Mouse (Mus musculus) liver, adult 2 months (tissue): ENCODE data around the gene Pik3r3. TPM values are rescaled to one million over a fixed set of nuclear protein-coding genes. Genes with fewer than 3 reads are reported as not detected.

Experiments used
- DNase-seq: peaks from one replicate; pipeline ENCODE4 v3.0.0-alpha.2; 2011; ENCODE audit warnings: low read depth, low spot score; ENCODE audit errors: extremely low read depth
- H3K27ac ChIP-seq: fragments of 200-500 bp; replicated peaks from 2 replicates; pipeline ENCODE4 v1.5.1; 2012; ENCODE audit warnings: low read depth, mild to moderate bottlenecking, control low read depth, inconsistent platforms, low read length; ENCODE audit not compliant: insufficient read depth
- H3K27me3 ChIP-seq: fragments of 200-500 bp; 2 replicates; pipeline ENCODE4 v1.6.1; 2012; ENCODE audit warnings: mild to moderate bottlenecking, moderate library complexity, low read length, inconsistent platforms; ENCODE audit not compliant: control insufficient read depth, insufficient read depth
- H3K36me3 ChIP-seq: fragments of 200-500 bp; 2 replicates; pipeline ENCODE4 v1.6.1; 2012; ENCODE audit warnings: low read length, inconsistent platforms; ENCODE audit not compliant: control insufficient read depth, insufficient read depth
- H3K4me1 ChIP-seq: fragments of 200-500 bp; 2 replicates; pipeline ENCODE4 v1.6.1; 2011; ENCODE audit warnings: low read length; ENCODE audit not compliant: control insufficient read depth, insufficient read depth
- H3K4me3 ChIP-seq: fragments of 200-500 bp; 2 replicates; pipeline ENCODE4 v1.5.1; 2011; ENCODE audit warnings: low read depth, mild to moderate bottlenecking, control low read depth, low read length, moderate library complexity; ENCODE audit not compliant: insufficient read depth
- H3K79me2 ChIP-seq: fragments of 200-500 bp; 2 replicates; pipeline ENCODE4 v1.6.1; 2012; ENCODE audit warnings: inconsistent platforms, mild to moderate bottlenecking, low read length, moderate library complexity; ENCODE audit not compliant: control insufficient read depth, insufficient read depth
- H3K9ac ChIP-seq: fragments of 200-500 bp; 2 replicates; pipeline ENCODE4 v1.6.1; 2012; ENCODE audit warnings: low read depth, mild to moderate bottlenecking, control low read depth, inconsistent platforms, low read length
- CTCF ChIP-seq: fragments of 200-500 bp; IDR thresholded peaks from 2 replicates; pipeline ENCODE4 v1.5.1; 2011; ENCODE audit warnings: low read depth, low read length, control low read depth
- POLR2A ChIP-seq: fragments of 200-500 bp; IDR thresholded peaks from 2 replicates; pipeline ENCODE4 v1.6.1; 2011; ENCODE audit warnings: low read length, control low read depth; ENCODE audit not compliant: insufficient read depth; ENCODE audit errors: extremely low read depth
- WGBS: fragments of 180-500 bp; shearing (Covaris S2); methylation state at CpG from one replicate; pipeline ENCODE4 v1.1.7; 2018; 5-methylcytosine and 5-hydroxymethylcytosine counted together
- polyA plus RNA-seq: library from polyadenylated mRNA; depleted of rRNA; stranded (reverse); fragments of >200 nt; gene quantifications from 2 replicates; pipeline ENCODE4 v1.2.3, GENCODE M21; 2012
- total RNA-seq: library from RNA; depleted of rRNA; stranded (reverse); fragments of >200 nt; gene quantifications from 2 replicates; pipeline ENCODE4 v1.2.3, GENCODE M21; 2014

Gene Pik3r3
- total and polyA plus RNA-seq, 2 experiments = 1.3 to 1.4 TPM

- WGBS = 59% methylated on average over 7 of the region's 7 CpGs
- no peak overlapping the region for H3K9ac ChIP-seq
- peak overlapping the region; percentile 77; the same call in 1 of the 2 replicates for H3K27ac ChIP-seq
- H3K79me2 ChIP-seq = no peaks in the 10 kb centered on the region
- no peaks in the 10 kb centered on the region for H3K36me3 ChIP-seq
- H3K27me3 ChIP-seq = no peaks in the 10 kb centered on the region
- H3K4me1 ChIP-seq = peaks cover 2% of the 10 kb centered on the region; the same call in 1 of the 2 replicates
- TF ChIP-seq CTCF (no peak), POLR2A (no peak)
- no peak for DNase-seq
- H3K4me3 ChIP-seq = no peak overlapping the region
These were observed 45.5 kb upstream of the Pik3r3 start for GRCm38 (mm10) chr4:116175711-116176542.

GRCm38 (mm10) chr4:116176543-116176988 is 44.9 kb upstream of the Pik3r3 start:
- TF ChIP-seq POLR2A = no peak
- no peak for TF ChIP-seq CTCF
- Histone ChIP-seq H3K9ac (peak overlapping the region; percentile 71), H3K36me3 (no peaks in the 10 kb centered on the region), H3K27me3 (no peaks in the 10 kb centered on the region), H3K27ac (peak overlapping the region; percentile 77), H3K4me1 (peaks cover 2% of the 10 kb centered on the region; the same call in 1 of the 2 replicates), H3K4me3 (peak overlapping the region; percentile 55; the same call in 1 of the 2 replicates), H3K79me2 (no peaks in the 10 kb centered on the region)
- WGBS = 34% methylated on average over 10 of the region's 10 CpGs
- DNase-seq = no peak

- H3K36me3 ChIP-seq = no peaks in the 10 kb centered on the region
- H3K4me3 ChIP-seq = no peak overlapping the region
- H3K27ac ChIP-seq = peak overlapping the region; percentile 77
- TF ChIP-seq CTCF = no peak
- no peak for TF ChIP-seq POLR2A
- H3K4me1 ChIP-seq = peaks cover 2% of the 10 kb centered on the region; the same call in 1 of the 2 replicates
- H3K79me2 ChIP-seq = no peaks in the 10 kb centered on the region
- 52% methylated on average over 5 of the region's 5 CpGs for WGBS
- DNase-seq = peak; percentile 29
- H3K27me3 ChIP-seq = no peaks in the 10 kb centered on the region
- peak overlapping the region; percentile 37; the same call in 1 of the 2 replicates for H3K9ac ChIP-seq
These were observed 44.3 kb upstream of the Pik3r3 start for GRCm38 (mm10) chr4:116177140-116177539.

GRCm38 (mm10) chr4:116182079-116182478 is 39.3 kb upstream of the Pik3r3 start:
- Histone ChIP-seq H3K4me1 (0 out of 2 replicates have a peak, but pooled peaks cover 2% of the 10 kb centered on the region), H3K79me2 (no peaks in the 10 kb centered on the region), H3K9ac (no peak overlapping the region), H3K4me3 (no peak overlapping the region), H3K36me3 (no peaks in the 10 kb centered on the region), H3K27ac (no peak overlapping the region), H3K27me3 (no peaks in the 10 kb centered on the region)
- DNase-seq = no peak
- TF ChIP-seq POLR2A (no peak), CTCF (no peak)
- WGBS = 64% methylated on average over 3 of the region's 3 CpGs

- Histone ChIP-seq H3K27me3 (no peaks in the 10 kb centered on the region), H3K79me2 (no peaks in the 10 kb centered on the region), H3K27ac (0 out of 2 replicates have a peak overlapping the region, but pooled peaks have one; percentile 20), H3K9ac (0 out of 2 replicates have a peak overlapping the region, but pooled peaks have one; percentile 2), H3K4me1 (no peaks in the 10 kb centered on the region), H3K4me3 (no peak overlapping the region), H3K36me3 (no peaks in the 10 kb centered on the region)
- no peak for TF ChIP-seq POLR2A
- no peak for TF ChIP-seq CTCF
- no peak for DNase-seq
- WGBS = 33% methylated on average over 12 of the region's 12 CpGs
These were observed 38.7 kb upstream of the Pik3r3 start for GRCm38 (mm10) chr4:116182745-116183144.

GRCm38 (mm10) chr4:116185083-116185482 is 36.3 kb upstream of the Pik3r3 start:
- DNase-seq = no peak
- Histone ChIP-seq H3K4me3 (no peak overlapping the region), H3K27ac (no peak overlapping the region), H3K27me3 (no peaks in the 10 kb centered on the region), H3K4me1 (no peaks in the 10 kb centered on the region), H3K9ac (no peak overlapping the region), H3K36me3 (no peaks in the 10 kb centered on the region), H3K79me2 (no peaks in the 10 kb centered on the region)
- no peak for TF ChIP-seq POLR2A
- no peak for TF ChIP-seq CTCF
- 88% methylated on average over 4 of the region's 4 CpGs for WGBS
